Mouse (Mus musculus) lung, postnatal 36 days (tissue): ENCODE measurements around the gene Slc4a1.
A peak's percentile ranks its signal among the peaks of the same experiment; 100 is the strongest.
"Not testable (repeated sequence)": the region's sequence is repeated elsewhere in the genome, so short reads cannot be mapped to it uniquely, and the experiment has no call there.

Experiments used
- DNase-seq: peaks from one replicate; pipeline ENCODE4 v3.0.0; 2022; ENCODE audit warnings: mixed read lengths

Gene Slc4a1

DNA sequence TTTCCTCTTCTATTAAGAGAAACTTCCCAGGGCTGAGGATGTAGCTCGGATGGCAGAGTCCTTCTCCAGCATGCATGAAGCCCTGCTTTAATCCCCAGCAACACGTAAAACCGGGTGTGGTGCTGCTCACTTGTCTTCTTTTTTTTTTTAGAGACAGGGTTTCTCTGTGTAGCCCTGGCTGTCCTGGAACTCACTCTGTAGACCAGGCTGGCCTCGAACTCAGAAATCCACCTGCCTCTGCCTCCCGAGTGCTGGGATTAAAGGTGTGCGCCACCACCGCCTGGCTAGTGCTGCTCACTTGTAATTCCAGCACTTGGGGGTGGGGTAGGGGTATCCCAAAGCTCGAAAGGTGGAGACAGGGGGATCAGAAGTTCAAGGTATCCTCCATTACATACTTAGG lies at the start of gene Slc4a1:
Gene Slc4a1 (minus strand): TSS at position 101 of the 400 bp plus-strand sequence.
- not testable (repeated sequence) for DNase-seq

DNA sequence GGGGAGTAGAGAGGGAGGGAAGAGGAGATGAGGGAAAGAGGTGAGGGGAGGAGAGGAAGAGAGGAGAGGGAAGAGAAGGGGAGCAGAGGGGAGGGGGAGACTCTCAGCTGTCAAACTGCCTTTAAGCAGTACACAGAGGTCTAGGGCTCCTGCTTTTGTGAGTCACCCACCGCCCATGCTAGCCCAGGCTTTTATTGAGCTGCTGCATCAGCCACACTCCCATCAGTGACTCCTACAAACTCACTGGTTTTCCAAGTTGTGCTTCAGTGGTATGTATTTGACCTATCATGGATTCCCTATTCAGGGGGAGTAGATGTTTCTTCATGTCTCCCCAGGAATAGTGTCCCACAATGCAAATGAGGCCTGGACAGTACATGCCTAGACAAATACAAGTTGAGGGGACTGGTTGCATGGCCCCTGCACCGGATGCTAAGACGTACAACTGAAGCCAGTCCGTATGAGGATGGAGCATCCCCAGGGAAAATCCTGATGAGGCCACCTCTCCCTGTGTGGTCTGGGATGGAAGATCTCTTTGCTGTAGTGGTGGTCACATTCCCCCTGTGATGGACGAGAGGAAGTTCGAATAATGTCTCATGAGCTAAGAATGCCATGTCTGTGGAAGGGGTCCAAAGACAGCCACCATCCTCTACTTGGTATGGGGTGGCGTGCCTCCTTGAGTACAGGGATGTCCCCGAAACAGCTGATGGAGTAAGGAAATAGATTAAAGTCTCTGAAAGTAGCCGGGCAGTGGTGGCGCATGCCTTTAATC lies 49.2 kb upstream of the Slc4a1 start:
- no peak for DNase-seq

DNA sequence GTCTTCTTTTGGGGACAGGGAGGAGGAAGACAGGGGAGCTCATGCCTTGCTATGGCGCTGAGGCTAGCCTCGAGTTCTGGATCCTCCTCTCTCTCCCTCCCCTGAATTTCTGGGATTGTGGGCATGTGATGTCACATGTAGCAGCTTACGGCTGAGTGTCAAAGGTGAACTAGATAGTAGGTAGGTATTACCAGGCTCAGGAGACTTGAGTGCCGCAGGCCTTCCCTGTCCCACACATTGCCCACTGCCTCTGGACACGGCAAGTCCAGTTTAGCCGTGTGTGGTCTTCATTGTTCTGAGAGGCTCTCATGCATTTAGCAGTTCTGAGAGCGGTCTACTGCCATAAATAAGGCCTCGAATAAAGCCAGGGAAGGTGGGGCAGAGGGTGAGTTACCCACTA lies 47.1 kb upstream of the Slc4a1 start:
- DNase-seq, result no peak

DNA sequence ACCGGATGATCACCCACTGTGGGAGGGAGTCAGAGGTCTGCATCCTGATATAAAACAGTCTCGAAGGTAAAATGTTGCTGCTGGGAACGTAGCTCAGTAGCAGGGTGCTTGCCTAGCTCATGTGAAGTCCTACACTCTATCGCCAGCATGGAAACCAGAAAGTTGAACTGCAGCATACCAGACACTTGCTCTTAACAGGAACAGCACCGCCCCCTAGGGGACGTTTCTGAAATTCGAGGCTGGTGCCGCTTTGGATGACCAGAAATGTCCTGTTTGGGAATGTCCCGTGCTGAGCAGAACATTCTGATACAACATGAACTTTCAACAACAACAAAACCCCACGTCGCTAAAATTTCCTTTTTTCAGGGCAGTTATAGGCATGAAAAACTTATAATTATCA lies 45.7 kb upstream of the Slc4a1 start:
- peak; percentile 98 for DNase-seq

DNA sequence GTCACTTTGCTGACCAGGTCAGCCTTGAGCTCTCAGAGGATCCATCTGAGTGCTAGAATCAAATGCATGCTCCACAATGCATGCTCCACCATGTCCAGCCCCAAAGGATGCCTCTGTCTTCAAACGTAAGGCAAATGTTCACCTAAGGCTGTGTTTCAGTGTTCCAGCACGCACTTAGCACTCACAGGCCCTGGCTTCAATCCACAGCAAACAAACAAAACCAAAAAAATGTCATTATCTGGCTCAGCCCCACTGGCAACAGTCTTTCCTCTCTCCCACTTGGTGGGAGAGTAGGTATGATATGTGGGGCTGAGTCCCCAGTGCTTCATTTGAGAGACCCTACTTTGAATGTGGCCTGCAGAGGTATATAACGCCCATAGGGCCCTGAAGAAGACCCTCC lies 45.1 kb upstream of the Slc4a1 start:
- peak; percentile 42 for DNase-seq

DNA sequence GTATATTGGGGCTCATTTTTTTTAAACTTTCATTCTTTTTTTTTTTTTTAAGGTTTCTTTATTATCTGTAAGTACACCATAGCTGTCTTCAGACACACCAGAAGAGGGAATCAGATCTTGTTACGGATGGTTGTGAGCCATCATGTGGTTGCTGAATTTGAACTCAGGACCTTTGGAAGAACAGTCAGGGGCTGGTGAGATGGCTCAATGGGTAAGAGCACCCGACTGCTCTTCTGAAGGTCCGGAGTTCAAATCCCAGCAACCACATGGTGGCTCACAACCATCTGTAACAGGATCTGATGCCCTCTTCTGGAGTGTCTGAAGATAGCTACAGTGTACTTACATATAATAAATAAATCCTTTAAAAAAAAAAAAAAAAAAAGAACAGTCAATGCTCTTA lies 44.3 kb upstream of the Slc4a1 start:
- not testable (repeated sequence) for DNase-seq

DNA sequence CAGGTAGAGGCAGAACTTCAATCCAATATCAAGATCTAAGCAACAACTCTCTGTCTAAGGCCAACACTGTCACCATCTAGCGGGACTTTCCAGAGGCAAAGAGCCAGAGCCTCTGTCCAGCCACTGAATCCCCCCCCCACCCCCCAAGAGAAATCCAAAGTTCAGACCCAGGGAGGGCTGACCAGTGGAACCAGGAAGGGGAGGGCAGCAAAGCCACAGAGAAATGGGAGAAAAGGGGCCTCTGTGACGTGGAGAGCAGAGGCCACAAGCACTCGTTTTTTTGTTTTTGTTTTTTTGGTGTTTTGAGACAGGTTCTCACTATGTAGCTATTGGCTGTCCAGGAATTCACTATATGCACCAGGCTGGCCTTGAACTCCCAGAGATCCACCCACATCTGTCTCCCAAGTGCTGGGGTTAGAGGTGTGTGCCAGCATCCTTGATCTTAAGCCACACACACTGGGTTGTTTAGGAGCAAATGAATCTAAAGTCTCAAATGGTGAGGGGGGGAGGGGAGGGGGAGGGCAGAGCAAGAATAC lies 43.9 kb upstream of the Slc4a1 start:
- DNase-seq, result no peak

DNA sequence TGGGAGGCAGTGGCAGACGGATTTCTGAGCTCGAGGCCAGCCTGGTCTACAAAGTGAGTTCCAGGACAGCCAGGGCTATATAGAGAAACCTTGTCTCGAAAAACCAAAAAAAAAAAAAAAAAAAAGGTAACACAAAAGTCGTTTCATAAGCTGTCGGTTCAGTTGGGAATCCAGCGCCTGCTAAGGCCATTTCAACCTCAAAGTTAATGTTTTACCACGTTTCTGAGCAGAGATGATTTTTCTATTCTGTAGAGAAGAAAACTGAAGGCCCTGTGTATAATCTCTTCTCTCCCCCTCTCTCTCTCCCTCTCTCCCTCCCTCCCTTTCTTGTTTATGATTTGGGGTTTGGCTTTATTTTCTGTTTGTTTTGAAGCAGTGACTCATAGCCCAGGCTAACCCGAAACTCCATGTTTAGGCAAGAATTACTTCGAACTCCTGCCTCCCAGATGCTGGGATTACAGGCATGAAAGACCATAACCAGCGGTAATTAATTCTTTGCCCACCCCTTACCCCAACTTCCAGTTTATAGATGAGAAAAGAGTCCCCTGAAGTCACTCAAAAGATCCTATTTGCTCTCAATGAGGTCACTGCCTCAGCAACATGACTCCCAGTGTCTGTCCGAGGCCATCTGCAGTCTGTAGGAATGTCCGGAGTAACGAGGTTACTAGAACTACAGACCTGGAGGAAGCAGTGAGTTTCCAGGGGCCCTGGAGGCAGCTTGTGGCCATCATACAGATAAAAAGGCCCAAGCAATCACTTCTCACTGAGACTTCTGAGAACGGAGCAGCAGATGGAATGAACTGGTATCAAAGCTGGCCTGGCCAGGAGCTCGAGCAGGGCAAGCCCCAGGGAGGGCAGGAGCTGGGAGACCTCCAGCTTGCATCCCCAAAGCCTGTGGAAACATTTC lies 43.1 kb upstream of the Slc4a1 start:
- no peak for DNase-seq

DNA sequence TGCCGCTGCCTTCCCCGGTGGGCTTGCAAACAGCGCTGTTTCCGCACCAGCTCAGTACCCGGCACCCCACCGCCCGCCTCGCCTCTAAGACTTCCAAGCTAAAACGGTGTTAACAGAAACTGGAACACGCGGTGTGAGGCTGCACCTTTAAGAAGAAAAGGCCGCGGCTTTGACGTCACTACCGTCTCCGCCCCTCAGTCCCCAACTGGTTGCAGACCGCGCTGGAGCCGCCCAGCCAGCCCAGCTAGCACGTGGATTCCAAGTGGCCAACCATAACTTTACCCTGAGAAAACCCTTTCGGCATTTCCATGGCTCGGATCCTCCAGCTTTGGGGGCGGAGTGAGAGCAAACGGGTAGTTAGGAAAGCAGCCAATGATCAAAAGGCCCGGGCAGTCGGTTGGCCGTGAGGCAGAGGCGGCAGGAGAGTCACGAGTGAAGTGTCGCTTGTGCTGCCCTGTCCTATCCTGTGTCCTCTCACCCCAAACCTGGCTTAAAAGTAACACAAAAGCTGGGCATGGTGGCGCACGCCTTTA lies 42.4 kb upstream of the Slc4a1 start:
- peak; percentile 99 for DNase-seq

DNA sequence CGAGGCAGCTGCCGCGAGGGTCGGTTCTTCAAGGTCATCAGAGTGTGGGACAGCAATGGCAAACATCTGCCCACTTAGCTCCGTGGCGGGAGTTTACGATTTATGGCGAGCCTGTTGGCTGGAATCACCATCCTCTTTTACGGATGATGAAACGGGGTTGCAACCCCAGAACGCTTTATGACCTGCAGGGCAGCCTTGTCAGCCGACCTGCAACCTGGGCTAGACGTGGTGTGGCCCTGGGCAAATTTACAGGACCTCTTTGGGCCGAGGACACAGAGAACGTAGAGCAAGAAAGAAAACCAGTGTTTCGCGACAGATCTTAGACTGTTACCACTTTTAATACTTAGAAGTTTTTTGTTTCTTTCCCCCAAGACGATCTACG lies 41.8 kb upstream of the Slc4a1 start, which contains the start of gene Slc25a39:
Gene Slc25a39 (minus strand): TSS at position 113 of the 382 bp plus-strand sequence.
- DNase-seq, result peak; percentile 36

DNA sequence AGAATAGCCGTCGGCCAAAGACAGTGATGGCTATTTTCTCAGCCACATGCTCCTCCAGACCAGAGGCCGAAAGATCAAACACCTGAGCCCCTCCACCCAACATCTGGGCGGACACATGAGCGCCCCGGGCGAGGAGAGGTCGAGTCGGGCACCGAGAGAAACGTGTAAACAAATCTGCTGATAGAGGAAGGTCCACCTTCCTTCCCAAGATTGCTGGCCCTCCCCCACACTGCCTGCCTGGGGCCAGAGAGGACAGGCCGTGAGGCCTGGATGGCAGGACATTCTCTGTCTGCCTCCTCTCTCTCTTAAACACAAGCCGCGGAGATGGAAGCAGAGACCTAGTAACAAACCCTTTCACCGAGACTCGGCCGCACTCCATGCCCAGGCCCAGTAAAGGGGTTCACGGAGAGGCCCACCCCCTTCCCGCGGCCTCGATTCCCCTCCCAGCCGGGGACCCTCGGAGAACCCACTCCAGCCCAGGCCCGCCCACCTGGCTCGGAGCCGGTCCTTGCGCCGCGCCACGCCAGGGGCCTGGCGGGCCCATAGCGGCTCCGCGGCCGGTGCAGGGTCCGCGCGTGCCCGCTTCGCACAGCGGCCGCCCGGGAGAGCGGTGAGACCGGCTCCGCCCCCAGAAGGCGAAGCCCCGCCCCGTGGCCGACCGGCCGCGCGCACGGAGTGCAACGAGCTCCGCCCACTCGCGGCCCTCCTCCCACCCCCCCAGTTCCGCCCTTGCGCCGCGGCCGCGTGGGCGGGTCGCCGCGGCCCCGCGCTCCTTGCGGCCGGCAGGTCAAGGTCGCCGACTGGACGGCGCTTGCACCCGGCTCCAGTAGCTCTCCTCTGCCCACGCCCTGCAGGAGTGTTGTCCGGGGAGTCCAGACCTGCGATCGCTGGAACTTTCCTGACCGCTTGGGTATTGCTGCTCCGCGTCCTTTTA lies 41.2 kb upstream of the Slc4a1 start:
- peak; percentile 91 for DNase-seq

DNA sequence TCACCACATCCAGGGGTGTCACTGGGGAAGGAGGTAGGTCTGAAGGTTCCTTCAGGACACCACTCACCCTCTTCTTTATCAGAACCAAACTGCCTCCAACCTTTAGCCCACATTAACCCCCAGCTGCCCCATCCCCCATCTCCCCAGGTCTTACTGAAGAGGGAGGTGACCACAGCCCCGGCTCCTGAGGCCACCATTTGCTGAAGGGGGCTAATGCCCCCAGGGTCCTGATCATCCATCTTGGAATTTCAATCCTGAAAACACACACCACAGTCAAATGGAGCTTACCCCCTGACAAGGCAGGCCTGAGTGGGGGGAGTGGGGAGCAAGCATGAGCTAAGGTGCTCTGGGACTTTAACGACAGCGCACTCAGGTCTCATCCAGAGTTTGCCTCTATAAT lies 40.4 kb upstream of the Slc4a1 start:
- no peak for DNase-seq

DNA sequence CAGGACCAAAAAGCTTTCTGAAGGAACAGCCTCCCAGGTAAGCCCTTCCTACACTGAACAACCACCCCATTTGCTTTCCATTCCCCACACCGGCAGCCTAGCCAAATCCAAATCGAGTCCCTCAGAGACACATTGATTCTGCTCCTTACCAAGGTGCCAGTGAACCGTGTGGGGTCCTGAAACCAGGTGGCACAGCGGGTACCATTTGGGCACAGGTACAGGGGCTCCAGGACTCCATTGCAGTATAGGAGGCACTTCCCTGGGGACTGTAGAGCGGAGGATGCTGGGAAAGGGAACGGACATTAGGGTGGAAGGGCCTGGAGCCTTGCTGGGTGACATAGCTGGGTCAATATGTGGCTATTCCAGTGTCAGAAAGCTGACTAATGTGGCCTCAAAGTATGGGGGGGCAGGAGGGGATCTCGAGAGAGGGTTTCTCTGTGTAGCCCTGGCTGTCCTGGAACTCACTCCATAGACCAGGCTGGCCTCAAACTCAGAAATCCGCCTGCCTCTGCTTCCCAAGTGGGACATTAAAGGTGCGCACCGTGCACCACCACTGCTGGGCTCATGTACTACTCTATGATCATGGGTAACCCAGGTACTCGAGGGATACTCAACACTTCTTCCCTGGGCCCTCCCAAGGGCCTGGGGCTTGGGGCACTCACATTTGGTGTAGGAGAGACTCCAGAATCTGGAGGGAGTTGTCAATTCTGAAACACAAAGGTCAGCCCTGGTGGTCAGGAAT lies 39.7 kb upstream of the Slc4a1 start:
- DNase-seq, result no peak

DNA sequence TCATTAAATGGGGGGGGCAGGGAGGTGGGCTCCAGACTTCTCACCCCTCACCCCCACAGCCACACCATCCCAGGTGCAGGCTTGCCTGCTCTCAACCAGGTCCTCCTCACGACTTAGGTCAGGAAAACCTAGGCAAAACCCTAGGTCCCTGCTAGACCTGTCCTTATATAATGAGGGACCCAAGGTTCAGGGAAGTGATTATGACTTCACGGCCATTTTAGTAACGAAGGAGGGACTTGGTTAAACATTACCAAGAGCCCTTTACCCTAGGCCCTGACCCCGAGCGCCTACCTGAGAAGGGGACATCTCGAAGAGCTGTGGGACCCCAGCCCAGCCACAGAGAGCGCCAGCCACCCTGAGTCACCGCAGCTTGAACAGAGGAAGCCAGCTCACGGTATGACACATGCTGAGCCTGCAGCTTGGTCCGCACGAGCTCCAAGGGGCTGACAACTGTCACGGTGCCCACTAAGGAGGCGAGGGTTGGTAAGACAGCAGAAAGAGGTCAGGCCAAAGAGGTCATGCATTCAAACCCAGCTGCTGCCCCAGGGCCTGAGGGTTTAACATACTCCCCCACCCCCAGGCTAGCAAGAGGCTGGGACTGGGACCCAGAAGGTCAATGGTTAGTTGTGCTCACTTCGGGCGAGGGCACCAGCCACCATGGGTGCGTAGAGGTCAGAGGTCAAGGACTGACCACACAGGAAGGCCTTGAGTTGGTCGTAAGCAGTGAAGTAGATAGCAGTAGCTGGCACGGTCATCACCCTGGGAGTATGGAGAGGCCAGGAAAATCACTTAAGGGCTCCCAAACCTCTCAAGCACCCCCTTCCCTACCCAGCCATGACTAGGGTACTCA lies 38.4 kb upstream of the Slc4a1 start:
- DNase-seq, result peak; percentile 29

DNA sequence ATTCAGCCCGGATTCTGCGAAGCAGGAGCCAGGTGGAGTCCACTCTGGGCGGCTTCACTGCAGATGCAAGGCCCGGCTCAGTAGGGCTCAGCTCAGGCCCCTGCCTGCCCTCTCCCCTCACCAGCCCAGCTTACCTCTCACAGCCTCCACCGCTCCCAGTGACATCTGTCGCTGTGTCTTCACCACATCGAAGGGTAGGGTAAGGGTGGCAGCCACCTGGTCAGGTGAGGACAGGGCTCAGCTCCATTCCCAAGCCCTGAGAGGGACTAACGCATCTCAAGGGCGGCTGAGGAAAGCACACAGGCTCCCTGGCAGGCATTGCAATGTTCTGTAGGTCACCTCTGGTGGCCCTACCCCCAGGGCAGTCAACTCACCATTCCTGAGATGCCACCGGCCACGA lies 37.7 kb upstream of the Slc4a1 start:
- DNase-seq, result no peak

DNA sequence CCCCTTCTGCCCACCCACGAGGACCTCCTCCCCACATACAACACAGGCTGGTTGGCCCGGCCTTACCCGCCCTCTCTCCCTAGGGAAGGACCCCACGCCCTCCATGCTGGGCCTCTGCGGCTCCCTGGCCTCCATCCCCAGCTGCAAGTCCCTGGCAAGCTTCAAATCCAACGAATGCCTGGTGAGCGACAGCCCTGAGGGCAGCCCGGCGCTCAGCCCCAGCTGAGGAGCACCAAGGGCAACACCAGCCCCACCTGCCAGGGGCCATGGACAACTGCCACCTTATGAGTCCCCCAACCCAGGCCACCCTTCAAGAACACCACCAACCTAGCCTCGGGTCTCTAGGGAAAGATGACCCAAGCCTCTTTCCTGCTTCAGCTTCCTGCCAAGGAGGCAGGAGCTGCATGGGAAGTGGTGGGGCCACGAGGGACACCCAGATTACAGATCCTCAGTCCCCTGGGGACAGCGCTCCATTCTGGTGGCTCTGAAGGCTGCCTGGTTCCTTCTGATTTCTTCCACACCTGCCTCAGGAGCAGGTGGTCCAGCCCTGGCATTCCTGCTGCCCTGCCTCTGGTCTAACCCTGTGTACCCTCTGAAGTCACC lies 36.0 kb upstream of the Slc4a1 start:
- DNase-seq, result no peak

DNA sequence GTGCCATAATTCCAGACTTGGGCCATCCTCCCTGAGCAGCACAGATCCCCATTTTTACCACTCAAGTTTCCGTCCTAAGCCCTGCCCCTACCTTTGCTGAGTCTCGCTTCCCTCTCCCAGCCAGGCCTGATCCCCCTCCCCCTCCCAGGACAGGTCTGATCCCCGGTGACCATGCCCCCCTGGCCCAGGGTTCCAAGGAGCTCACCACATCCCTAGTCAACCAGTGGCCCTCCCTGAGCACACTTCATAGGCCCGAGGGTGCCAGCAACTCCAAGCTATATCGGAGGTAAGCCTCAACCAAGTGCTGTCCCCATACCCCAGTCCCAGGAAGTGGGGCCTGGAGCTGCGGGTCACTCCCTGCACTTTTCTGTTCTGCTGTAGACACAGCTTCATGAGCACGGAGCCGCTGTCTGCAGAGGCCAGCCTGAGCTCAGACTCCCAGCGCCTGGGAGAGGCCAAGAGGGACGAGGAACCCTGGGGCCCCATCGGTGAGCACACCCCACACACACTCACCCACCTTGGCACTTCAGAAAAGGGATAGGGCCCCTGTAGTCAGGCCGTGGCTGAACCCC lies 34.6 kb upstream of the Slc4a1 start:
- no peak for DNase-seq

DNA sequence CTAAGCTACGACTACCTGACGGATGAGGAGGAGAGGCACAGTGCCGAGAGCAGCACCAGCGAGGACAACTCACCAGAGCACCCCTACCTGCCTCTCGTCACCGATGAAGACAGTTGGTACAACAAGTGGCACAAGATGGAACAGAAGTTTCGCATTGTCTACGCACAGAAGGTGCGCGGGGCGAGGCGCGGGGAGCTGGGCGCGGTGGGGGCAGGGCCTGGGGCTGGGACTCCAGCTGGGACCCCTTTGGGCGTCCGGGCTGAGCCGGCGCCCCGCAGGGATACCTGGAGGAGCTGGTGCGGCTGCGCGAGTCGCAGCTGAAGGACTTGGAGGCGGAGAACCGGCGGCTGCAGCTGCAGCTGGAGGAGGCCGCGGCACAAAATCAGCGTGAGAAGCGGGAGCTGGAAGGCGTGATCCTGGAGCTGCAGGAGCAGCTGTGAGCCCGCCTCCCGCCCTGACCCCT lies 33.6 kb upstream of the Slc4a1 start:
- no peak for DNase-seq

DNA sequence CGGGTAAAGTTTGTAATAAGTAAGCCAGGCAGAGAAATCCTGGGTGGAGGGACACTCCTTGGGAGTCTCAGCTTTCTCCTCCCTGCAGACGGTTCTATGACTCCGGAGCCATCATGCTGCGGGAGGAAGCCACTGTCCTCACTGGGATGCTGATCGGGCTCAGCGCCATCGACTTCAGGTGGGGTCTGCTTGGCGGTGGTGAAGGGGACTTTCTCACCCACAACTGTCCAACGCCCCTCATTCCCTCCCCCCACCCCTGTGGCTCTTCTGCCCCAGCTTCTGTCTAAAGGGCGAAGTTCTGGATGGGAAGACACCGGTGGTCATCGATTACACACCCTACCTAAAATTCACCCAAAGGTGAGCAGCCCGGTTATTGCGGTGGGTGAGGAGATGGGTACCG lies 33.1 kb upstream of the Slc4a1 start:
- DNase-seq, result no peak
